Mouse (Mus musculus): ENCODE data around the gene Tpmt. TPM values are rescaled to one million over a fixed set of nuclear protein-coding genes. Genes with fewer than 3 reads are reported as not detected.

Gene Tpmt
- polyA plus RNA-seq (2021; fragmentation: Nextera tagmentation) = 16.4 and 18.8 TPM in 2 replicates
- long read RNA-seq, experiment 1, transcript Tpmt-201 (9 exons, 2,708 nt) = major isoform, 12 of 31 reads
- long read RNA-seq, experiment 1, partial matches to known transcripts = 1 of 31 reads
- long read RNA-seq, experiment 1, other reads (novel, unspliced or antisense) = 18 of 31 reads
- long read RNA-seq, experiment 2, transcript Tpmt-201 (9 exons, 2,708 nt) = major isoform, 32 of 132 reads
- long read RNA-seq, experiment 2, partial matches to known transcripts = 1 of 132 reads
- long read RNA-seq, experiment 2, other reads (novel, unspliced or antisense) = 99 of 132 reads

DNA sequence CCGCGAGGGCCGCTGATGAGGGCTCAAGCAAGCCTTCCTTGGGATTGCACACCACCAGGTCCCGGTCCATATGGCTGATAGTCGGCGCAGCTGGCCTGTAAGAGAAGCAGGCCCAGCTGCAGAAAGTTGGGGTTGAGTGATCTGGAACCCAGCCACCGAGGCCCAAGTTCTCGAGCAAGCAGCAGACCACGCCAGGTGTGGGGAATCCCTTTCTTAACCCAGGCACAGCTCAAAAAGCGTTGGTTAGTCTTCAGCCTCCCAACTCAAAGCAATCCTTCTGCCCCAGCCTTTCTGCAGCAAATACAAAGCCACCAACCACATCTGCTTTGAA is at the start of gene Tpmt:
Gene Tpmt (minus strand): TSS at position 121 of the 331 bp plus-strand sequence.

GRCm38 (mm10) chr13:47043030-47043680 is 1.4 kb downstream of the Tpmt start, which contains the start of gene Kdm1b:
Gene Kdm1b, plus strand, starts transcription at chr13:47043499.

GRCm38 (mm10) chr13:47014334-47015194 is 30.0 kb downstream of the Tpmt start, which contains the start of gene Nhlrc1:
Gene Nhlrc1, minus strand, starts transcription at chr13:47014850.

Other genes starting within 250 kb of the Tpmt start
- 3.6 and 4.0 TPM in 2 replicates for gene Kif13a, start 114.9 kb downstream of the Tpmt start, polyA plus RNA-seq (2021; fragmentation: Nextera tagmentation)
- 14.0 and 14.9 TPM in 2 replicates for gene Nhlrc1, start 29.9 kb downstream of the Tpmt start, polyA plus RNA-seq (2021; fragmentation: Nextera tagmentation)
- gene Kdm1b, start 1.2 kb downstream of the Tpmt start, polyA plus RNA-seq (2021; fragmentation: Nextera tagmentation) = 2.2 and 2.8 TPM in 2 replicates
- gene Dek, start 61.5 kb upstream of the Tpmt start, polyA plus RNA-seq (2021; fragmentation: Nextera tagmentation) = 90.1 and 93.2 TPM in 2 replicates
- 3.1 and 4.2 TPM in 2 replicates for gene Rnf144b, start 77.9 kb upstream of the Tpmt start, polyA plus RNA-seq (2021; fragmentation: Nextera tagmentation)